In the genomic region with DNA sequence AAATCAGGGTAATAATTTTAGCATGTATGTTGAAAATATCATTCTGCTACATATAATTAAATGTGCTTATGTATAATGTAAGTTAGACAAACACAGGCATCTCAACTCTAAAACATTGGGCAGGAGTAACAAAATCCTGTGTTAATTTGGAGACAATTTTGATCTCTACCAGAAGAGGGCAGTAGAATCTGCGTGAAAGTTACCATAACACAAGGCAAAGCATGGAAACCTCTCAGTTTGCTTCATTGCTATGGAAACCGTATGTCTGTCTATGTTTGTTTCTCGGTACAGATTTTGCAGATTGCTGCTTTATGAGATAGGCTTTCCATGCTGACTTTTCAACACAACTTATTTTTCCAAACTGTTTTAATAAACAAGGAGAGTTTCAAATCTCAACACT, we compare ENCODE assay signal across 8 mouse cellular contexts.
DNase-seq lines count a peak whose midpoint lies in the region; ATAC-seq and TF ChIP-seq lines count a peak whose summit lies in the region.

No protein-coding gene starts in this region.

- WGBS in kidney, adult 2 months: 6% methylated on average over 3 of the region's 3 CpGs
- 21% methylated on average over 3 of the region's 3 CpGs for whole genome bisulfite sequencing in neural tube, embryonic 12.5 days

- intact Hi-C loops in heart, postnatal 36 days (cut with DNase I): loop anchor here (1.0 to 5.0 kb wide), 4 partner anchors 128 to 473 kb away; no protein-coding TSS in a partner anchor

- 0 out of 2 replicates have a peak, but pooled peaks have one; percentile 10 for TF ChIP-seq CTCF in kidney, adult 2 months (conservative IDR thresholded peaks at IDR 0.05; ENCODE audit: insufficient read depth, insufficient read length, low read depth, low read length)

- DNase-seq in kidney, adult 2 months: peak; percentile 49
- no peak for DNase-seq in kidney, postnatal 10 days
- peak; percentile 77 for DNase-seq in CD4-positive helper T cell, adult 2 months (ENCODE audit: low read depth, low spot score)
- peak; percentile 83 for DNase-seq in NIH3T3 (ENCODE audit: low read depth)
- DNase-seq in spleen, adult 18-20 months: no peak
- DNase-seq in heart, postnatal 36 days: no peak

- H3K27ac ChIP-seq in kidney, adult 2 months (ENCODE audit: insufficient read depth, low read depth, low read length): no peak overlapping the region
- no peak overlapping the region for H3K27ac ChIP-seq in neural tube, embryonic 12.5 days

- TF ChIP-seq POLR2A in kidney, adult 2 months (IDR thresholded peaks at IDR 0.05; ENCODE audit: low read depth, low read length): no peak

- H3K36me3 ChIP-seq in kidney, adult 2 months (ENCODE audit: control insufficient read depth, insufficient read depth, low read length): no peaks in the 10 kb centered on the region
- H3K36me3 ChIP-seq in neural tube, embryonic 12.5 days: no peaks in the 10 kb centered on the region

- no peaks in the 10 kb centered on the region for H3K4me1 ChIP-seq in kidney, adult 2 months (ENCODE audit: control insufficient read depth, insufficient read depth, low read length)
- no peaks in the 10 kb centered on the region for H3K4me1 ChIP-seq in neural tube, embryonic 12.5 days

- H3K4me3 ChIP-seq in kidney, adult 2 months (ENCODE audit: insufficient read depth, low read depth, low read length): no peak overlapping the region
- H3K4me3 ChIP-seq in neural tube, embryonic 12.5 days: no peak overlapping the region

- no peak overlapping the region for H3K4me2 ChIP-seq in neural tube, embryonic 12.5 days (replicated peaks)

- no peak overlapping the region for H3K9ac ChIP-seq in neural tube, embryonic 12.5 days

- ATAC-seq in granulocyte monocyte progenitor cell, adult 5-6 weeks (replicated peaks; ENCODE audit: poor library complexity, severe bottlenecking): peak; percentile 56
- ATAC-seq in neural tube, embryonic 12.5 days (ENCODE audit: low FRiP score, low read depth): peak; percentile 73

- no peaks in the 10 kb centered on the region for H3K9me3 ChIP-seq in neural tube, embryonic 12.5 days

- H3K27me3 ChIP-seq in kidney, adult 2 months (replicated peaks; ENCODE audit: control insufficient read depth, insufficient read depth, low read length): no peaks in the 10 kb centered on the region
- no peaks in the 10 kb centered on the region for H3K27me3 ChIP-seq in neural tube, embryonic 12.5 days (replicated peaks)

Comparison
In these comparisons a context has a peak if more than half of its experiments do, and no peak if none do; other contexts are left out.
1. DNase-seq: peak in kidney, adult 2 months (single experiment), CD4-positive helper T cell, adult 2 months (single experiment) and NIH3T3 (single experiment); none in kidney, postnatal 10 days (single experiment), spleen, adult 18-20 months (0 of 2) and heart, postnatal 36 days (0 of 2).